In the genomic region with DNA sequence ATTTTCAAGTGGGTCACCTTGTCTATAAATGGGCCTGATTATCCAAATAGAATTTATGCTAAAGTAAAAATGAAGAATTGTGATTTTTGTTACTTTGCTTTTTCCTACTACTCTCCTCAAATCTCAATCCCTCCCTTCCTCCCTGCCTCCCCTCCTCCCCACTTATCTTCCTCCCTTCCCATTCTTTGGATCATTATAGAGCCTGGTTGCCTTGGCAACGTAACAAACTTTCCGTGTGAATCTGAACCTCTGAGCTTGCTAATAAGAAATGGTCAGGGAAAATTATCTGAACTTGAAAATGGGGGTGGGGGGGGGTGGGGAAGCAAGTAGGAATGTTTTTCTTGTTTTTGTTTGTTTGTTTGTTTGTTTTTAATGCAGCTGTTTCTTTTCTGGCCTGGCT, we compare ENCODE assay signal across 18 mouse cellular contexts.
"Had no signal": no experiment of that assay in that cellular context is flagged by ENCODE, and none has a peak within 500 bp of the region (broad histone marks: within the 10 kb centered on the region; RNA-seq: fewer than 3 reads in every experiment).

No protein-coding gene starts in this region.

- H3K9ac ChIP-seq: liver, embryonic 15.5 days; liver, postnatal 0 days; lung, embryonic 15.5 days; midbrain, embryonic 15.5 days; neural tube, embryonic 12.5 days; stomach, embryonic 15.5 days had no signal

- H3K9me3 ChIP-seq: liver, embryonic 15.5 days; lung, embryonic 15.5 days; megakaryocyte, embryonic 14.5 days; midbrain, embryonic 15.5 days; neural tube, embryonic 12.5 days; stomach, embryonic 15.5 days had no signal

- ATAC-seq: liver, postnatal 0 days; lung, postnatal 0 days had no signal

- H3K36me3 ChIP-seq: liver, embryonic 15.5 days; lung, embryonic 15.5 days; midbrain, embryonic 15.5 days; neural tube, embryonic 12.5 days; stomach, embryonic 15.5 days had no signal

- H3K27me3 ChIP-seq: liver, embryonic 15.5 days; lung, embryonic 15.5 days; midbrain, embryonic 15.5 days; neural tube, embryonic 12.5 days; stomach, embryonic 15.5 days had no signal

- H3K4me1 ChIP-seq: liver, embryonic 15.5 days; megakaryocyte, embryonic 14.5 days; neural tube, embryonic 12.5 days had no signal

- H3K4me3 ChIP-seq: liver, embryonic 15.5 days; lung, embryonic 15.5 days; megakaryocyte, embryonic 14.5 days; midbrain, embryonic 15.5 days; neural tube, embryonic 12.5 days; stomach, embryonic 15.5 days had no signal

- H3K27ac ChIP-seq: liver, embryonic 15.5 days; lung, embryonic 15.5 days; macrophage; midbrain, embryonic 15.5 days; neural tube, embryonic 12.5 days; stomach, embryonic 15.5 days; stomach, postnatal 0 days had no signal

- DNase-seq: liver, postnatal 0 days; lung, adult 2 months; lung, postnatal 14 days; lung, postnatal 36 days; right cerebral cortex, postnatal 14 days; thymus, adult 2 months; thymus, postnatal 25 days; thymus, postnatal 4 days had no signal

- H3K4me2 ChIP-seq: liver, embryonic 15.5 days; lung, embryonic 15.5 days; midbrain, embryonic 11.5 days; midbrain, embryonic 15.5 days; neural tube, embryonic 12.5 days; stomach, embryonic 15.5 days had no signal
